Mouse (Mus musculus): ENCODE results near the gene Rgs9bp. TPM values are rescaled to one million over a fixed set of nuclear protein-coding genes. Genes with fewer than 3 reads are reported as not detected.

The Rgs9bp gene
- polyA plus RNA-seq, 1 experiment from 2014 or later, result 0.04 TPM

Other genes with a start within 250 kb of the Rgs9bp start
- 15.0 and 17.1 TPM in 2 replicates for gene Faap24, start 188.7 kb downstream of the Rgs9bp start, polyA plus RNA-seq (2015; fragmentation: Nextera tagmentation; extraction: Ambion mirVana)
- gene Cep89, start 188.5 kb downstream of the Rgs9bp start, polyA plus RNA-seq (2015; fragmentation: Nextera tagmentation; extraction: Ambion mirVana), result 17.7 and 18.6 TPM in 2 replicates
- 1.5 and 2.1 TPM in 2 replicates for gene Slc7a9, start 136.8 kb downstream of the Rgs9bp start, polyA plus RNA-seq (2015; fragmentation: Nextera tagmentation; extraction: Ambion mirVana)
- 0.04 and 0.12 TPM in 2 replicates for gene Tdrd12, start 47.8 kb downstream of the Rgs9bp start, polyA plus RNA-seq (2015; fragmentation: Nextera tagmentation; extraction: Ambion mirVana)
- gene Nudt19, start 29.3 kb downstream of the Rgs9bp start, polyA plus RNA-seq (2015; fragmentation: Nextera tagmentation; extraction: Ambion mirVana), result 50.7 and 54.6 TPM in 2 replicates
- gene Ankrd27, start 662 bp upstream of the Rgs9bp start, polyA plus RNA-seq (2015; fragmentation: Nextera tagmentation; extraction: Ambion mirVana), result 23.3 and 23.9 TPM in 2 replicates
- gene Pdcd5, start 61.9 kb upstream of the Rgs9bp start, polyA plus RNA-seq (2015; fragmentation: Nextera tagmentation; extraction: Ambion mirVana), result 109 and 113 TPM in 2 replicates
- 5.3 and 7.8 TPM in 2 replicates for gene Dpy19l3, start 168.9 kb upstream of the Rgs9bp start, polyA plus RNA-seq (2015; fragmentation: Nextera tagmentation; extraction: Ambion mirVana)
- gene Zfp507, start 217.4 kb upstream of the Rgs9bp start, polyA plus RNA-seq (2015; fragmentation: Nextera tagmentation; extraction: Ambion mirVana), result 3.3 and 5.2 TPM in 2 replicates

Measured in liver, embryonic 16.5 days (tissue).